Mouse (Mus musculus) cortical plate, adult 2 months (tissue): Measurements from ENCODE around the gene Olfr1328.

Experiments used
- CTCF ChIP-seq: fragments of 200-500 bp; IDR thresholded peaks from 2 replicates; pipeline ENCODE4 v1.5.1; 2011; ENCODE audit warnings: mild to moderate bottlenecking, control low read depth, low read length; ENCODE audit not compliant: insufficient read depth; ENCODE audit errors: extremely low read depth
- POLR2A ChIP-seq: fragments of 200-500 bp; IDR thresholded peaks from 2 replicates; pipeline ENCODE4 v1.6.1; 2011; ENCODE audit warnings: mild to moderate bottlenecking, low read length, control low read depth; ENCODE audit not compliant: insufficient read depth; ENCODE audit errors: extremely low read depth

DNA sequence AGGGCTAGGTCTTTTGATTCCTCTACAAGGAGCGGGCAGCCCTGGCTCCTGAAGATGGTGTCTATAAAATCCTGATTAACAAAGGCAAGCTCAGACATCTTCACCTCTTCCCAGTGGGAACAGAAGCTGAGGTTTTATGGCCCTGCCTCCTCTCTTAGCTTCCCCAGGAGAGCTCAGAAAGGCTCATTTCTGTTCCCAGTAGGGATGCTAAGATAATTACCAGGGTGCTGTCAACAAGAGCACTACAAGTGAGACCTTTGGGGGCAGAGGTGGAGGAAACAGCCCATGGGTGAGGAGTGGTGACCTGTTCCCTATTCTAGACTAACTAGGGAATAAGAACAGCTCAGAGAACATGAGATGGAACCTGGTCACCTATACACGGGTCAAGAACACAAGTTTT, at the start of gene Olfr1328:
- TF ChIP-seq POLR2A (no peak), CTCF (no peak)
